Mouse (Mus musculus): ENCODE results near the gene Hnrnpl. TPM values are rescaled to one million over a fixed set of nuclear protein-coding genes. Genes with fewer than 3 reads are reported as not detected.
"Not testable (repeated sequence)": the region's sequence is repeated elsewhere in the genome, so short reads cannot be mapped to it uniquely, and the experiment has no call there.

The Hnrnpl gene
- polyA plus RNA-seq, 1 experiment from 2014 or later = 264 TPM

DNA sequence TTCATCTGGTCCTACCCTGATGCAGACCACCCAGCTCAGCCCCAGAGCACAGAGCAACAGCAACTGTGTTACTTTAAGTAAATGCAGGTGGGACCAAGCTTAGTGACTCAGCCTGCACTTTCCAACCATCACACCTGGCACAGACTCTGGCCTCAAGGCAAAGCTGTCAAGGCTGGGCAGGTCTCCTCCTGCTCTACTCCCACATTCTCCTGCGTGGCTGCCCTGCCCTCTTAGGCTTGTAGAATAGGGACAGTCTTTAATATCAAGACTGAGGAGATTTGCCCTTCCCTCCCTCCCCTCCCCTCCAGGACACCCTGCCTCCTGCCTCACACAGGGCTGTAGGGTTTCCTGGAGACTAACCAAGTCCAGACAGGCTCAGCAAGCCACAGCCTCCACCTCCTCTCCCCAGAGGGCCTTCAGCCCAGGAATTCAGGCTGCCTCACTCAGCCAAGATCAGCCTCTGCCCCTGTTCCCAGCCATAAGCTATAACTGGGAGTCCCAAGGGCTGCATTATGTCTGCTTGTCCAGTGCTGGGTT, 41.4 kb downstream of the Hnrnpl start:
- H3K4me1 ChIP-seq = no peaks in the 10 kb centered on the region
- H3K36me3 ChIP-seq = no peaks in the 10 kb centered on the region
- H3K27ac ChIP-seq = no peak overlapping the region
- H3K27me3 ChIP-seq (replicated peaks) = no peaks in the 10 kb centered on the region
- no peaks in the 10 kb centered on the region for H3K9me3 ChIP-seq
- H3K4me2 ChIP-seq (replicated peaks) = no peak overlapping the region
- no peak for ATAC-seq (ENCODE audit: low FRiP score, low read depth)
- H3K4me3 ChIP-seq = no peak overlapping the region
- WGBS = 60% methylated on average over 1 of the region's 1 CpGs
- H3K9ac ChIP-seq = no peak overlapping the region

DNA sequence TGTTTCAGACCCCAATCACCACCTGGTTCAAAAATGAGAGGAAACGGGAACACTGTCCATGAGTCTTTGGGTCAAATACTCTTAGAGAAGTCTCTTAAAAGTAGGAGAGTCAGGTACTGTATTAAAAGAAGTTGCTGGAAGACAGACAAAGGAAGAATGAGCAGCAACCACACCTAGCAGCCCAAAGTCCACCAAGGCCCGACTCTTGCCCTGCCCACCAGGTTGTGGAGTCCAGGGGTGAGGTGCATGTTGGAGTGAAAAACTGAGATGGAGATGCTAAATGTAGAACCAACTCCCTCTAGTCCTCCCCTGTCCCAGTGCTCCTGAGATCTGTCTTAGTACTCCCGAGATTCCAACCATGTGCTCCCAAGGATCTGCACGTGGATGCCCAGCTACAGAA, 42.3 kb downstream of the Hnrnpl start:
- Histone ChIP-seq H3K36me3 (no peaks in the 10 kb centered on the region), H3K9me3 (no peaks in the 10 kb centered on the region), H3K4me2 (replicated peaks) (no peak overlapping the region), H3K27ac (no peak overlapping the region), H3K27me3 (replicated peaks) (no peaks in the 10 kb centered on the region), H3K9ac (no peak overlapping the region), H3K4me1 (no peaks in the 10 kb centered on the region), H3K4me3 (no peak overlapping the region)
- no peak for ATAC-seq (ENCODE audit: low FRiP score, low read depth)
- WGBS = 85% methylated on average over 4 of the region's 4 CpGs

DNA sequence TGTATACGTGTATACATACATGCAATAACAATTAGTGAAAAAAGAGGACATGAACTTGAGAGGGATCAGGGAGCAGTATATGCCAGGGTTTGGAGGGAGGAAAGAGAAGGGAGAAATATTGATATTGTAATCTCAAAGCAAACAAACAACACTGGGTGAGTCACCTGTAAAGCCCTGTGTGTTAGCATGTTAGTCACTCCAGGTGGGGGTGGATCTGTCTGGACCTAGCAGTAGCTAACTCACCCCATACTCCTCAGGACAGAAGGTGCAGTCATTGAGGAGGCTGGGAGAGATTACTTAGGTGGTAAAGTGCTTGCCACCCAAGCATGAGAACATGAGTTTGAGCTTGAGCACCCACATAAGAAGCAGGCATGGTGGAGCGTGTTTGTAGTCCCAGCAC, 51.6 kb downstream of the Hnrnpl start:
- H3K36me3 ChIP-seq = no peaks in the 10 kb centered on the region
- no peak overlapping the region for H3K4me2 ChIP-seq (replicated peaks)
- ATAC-seq (ENCODE audit: low FRiP score, low read depth) = no peak
- H3K27ac ChIP-seq = no peak overlapping the region
- peaks cover 8% of the 10 kb centered on the region; the same call in 1 of the 2 replicates for H3K4me1 ChIP-seq
- no peak overlapping the region for H3K9ac ChIP-seq
- WGBS = 92% methylated on average over 2 of the region's 2 CpGs
- no peak overlapping the region for H3K4me3 ChIP-seq
- H3K27me3 ChIP-seq (replicated peaks) = no peaks in the 10 kb centered on the region
- 0 out of 2 replicates have a peak, but pooled peaks cover 4% of the 10 kb centered on the region for H3K9me3 ChIP-seq

DNA sequence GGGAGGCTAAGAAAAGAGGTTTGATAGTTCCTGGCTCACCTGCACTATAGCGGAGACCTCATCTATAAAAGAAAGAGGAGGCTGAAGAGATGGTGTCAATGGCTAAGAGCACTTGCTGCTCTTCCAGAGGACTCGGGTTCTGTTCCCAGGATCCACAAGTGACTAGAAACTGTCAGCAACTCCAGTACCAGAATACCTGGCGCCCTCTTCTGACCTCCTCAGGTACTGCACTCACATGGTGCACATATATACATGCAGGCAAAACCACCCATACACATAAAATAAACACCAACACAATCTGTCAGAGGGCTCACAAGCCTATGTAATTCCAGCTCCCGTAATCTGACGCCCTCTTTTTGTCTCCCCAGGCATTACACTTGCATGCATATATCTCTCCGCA, 52.6 kb downstream of the Hnrnpl start:
- Histone ChIP-seq H3K9me3 (0 out of 2 replicates have a peak, but pooled peaks cover 4% of the 10 kb centered on the region), H3K27me3 (replicated peaks) (no peaks in the 10 kb centered on the region), H3K4me2 (replicated peaks) (no peak overlapping the region), H3K4me1 (peaks cover 8% of the 10 kb centered on the region; the same call in 1 of the 2 replicates), H3K4me3 (no peak overlapping the region), H3K36me3 (no peaks in the 10 kb centered on the region), H3K9ac (no peak overlapping the region), H3K27ac (no peak overlapping the region)
- 87% methylated on average over 6 of the region's 6 CpGs for WGBS
- no peak for ATAC-seq (ENCODE audit: low FRiP score, low read depth)

DNA sequence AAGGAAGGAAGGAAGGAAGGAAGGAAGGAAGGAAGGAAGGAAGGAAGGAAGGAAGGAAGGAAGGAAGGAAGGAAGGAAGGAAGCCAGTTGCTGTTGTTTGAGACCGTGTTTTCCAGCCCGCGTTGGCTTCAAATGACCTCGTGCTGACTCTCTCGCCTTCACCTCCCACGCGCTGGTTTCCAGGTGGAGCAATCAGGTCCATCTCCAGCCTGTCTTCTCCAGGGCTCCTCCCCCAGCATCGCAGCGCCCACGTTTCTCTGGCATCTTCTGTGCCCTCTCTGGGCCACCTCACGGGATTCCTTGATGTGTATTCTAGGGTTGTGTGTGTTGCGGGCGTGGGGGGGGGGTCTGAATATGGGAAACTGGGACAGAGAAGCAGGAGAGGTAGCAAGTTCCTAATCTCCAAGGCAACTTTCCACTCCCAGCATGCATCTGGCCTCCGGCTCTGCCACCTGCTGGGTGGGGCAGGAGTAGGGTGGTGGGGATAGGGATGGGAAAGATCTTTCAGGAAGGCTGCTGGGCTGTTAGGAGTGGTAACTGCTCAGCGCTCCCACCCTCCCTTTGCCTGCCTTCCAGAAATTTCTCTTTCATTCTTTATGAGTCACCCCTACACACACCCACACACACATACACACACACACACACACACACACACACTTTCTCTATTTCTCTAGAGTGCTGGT, 54.6 kb downstream of the Hnrnpl start:
- ATAC-seq (ENCODE audit: low FRiP score, low read depth) = no peak
- Histone ChIP-seq H3K4me2 (replicated peaks) (no peak overlapping the region), H3K4me1 (peaks cover 8% of the 10 kb centered on the region; the same call in 1 of the 2 replicates), H3K9ac (no peak overlapping the region), H3K27ac (no peak overlapping the region), H3K9me3 (0 out of 2 replicates have a peak, but pooled peaks cover 4% of the 10 kb centered on the region), H3K27me3 (replicated peaks) (no peaks in the 10 kb centered on the region), H3K4me3 (no peak overlapping the region), H3K36me3 (no peaks in the 10 kb centered on the region)
- WGBS = 81% methylated on average over 15 of the region's 15 CpGs

DNA sequence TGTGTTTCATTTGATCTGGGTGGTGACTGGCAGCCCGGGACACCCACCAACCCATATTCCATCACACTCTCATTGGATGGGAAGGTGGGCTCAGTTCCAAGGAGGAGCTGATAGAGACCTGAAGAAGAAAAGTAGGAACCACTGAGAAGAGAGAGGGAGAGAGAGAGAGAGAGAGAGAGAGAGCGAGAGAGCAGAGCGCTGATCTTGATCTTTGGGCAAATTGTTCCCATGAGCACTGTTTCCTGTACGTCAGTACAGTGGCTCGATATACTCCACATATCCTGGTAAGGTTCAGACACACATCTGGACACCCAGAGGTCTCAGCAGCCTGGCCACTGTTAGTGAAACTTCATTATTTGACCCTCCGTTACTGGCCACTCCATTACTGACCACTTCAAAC, 55.2 kb downstream of the Hnrnpl start, which contains the start of gene Lgals7:
Gene Lgals7 (plus strand): TSS at position 314 of the 400 bp plus-strand sequence.
- H3K4me3 ChIP-seq = no peak within 1 kb of the TSS
- 0 out of 2 replicates have a peak, but pooled peaks cover 4% of the 10 kb centered on the region for H3K9me3 ChIP-seq
- 0 out of 2 replicates have a peak within 1 kb of the TSS, but pooled peaks have one; percentile 3 for H3K4me2 ChIP-seq (replicated peaks)
- H3K9ac ChIP-seq = no peak within 1 kb of the TSS
- H3K27me3 ChIP-seq (replicated peaks) = no peaks in the 10 kb centered on the region
- H3K4me1 ChIP-seq = peaks cover 8% of the 10 kb centered on the region; the same call in 1 of the 2 replicates
- 90% methylated on average over 6 of the region's 6 CpGs for WGBS
- ATAC-seq (ENCODE audit: low FRiP score, low read depth) = no peak
- no peak within 1 kb of the TSS for H3K27ac ChIP-seq
- no peaks in the 10 kb centered on the region for H3K36me3 ChIP-seq

DNA sequence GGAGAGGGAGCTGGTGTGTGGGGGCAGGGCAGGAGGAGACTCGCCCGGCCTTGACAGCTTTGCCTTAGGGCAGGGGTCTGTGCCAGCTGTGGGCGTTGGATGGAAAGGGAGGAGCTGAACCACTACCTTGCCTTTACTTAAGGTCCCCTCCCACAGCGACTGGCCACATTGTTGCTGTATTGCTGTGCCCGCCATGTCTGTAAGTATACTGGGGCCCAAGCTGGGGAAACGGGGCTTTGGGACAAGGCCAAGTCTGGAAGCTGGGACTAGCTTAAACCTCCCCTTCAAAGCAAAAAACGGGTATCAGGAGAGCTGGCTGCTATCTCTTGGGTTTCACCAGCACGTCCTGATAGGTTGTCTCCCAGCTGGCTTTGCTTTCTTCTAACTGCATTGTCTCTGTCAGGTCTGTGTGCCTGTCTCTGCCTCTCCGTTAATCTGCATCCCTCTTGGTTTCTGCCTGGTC, 56.0 kb downstream of the Hnrnpl start:
- Histone ChIP-seq H3K9ac (no peak overlapping the region), H3K27ac (no peak overlapping the region), H3K4me1 (peaks cover 8% of the 10 kb centered on the region; the same call in 1 of the 2 replicates), H3K36me3 (no peaks in the 10 kb centered on the region), H3K9me3 (0 out of 2 replicates have a peak, but pooled peaks cover 4% of the 10 kb centered on the region), H3K4me3 (no peak overlapping the region), H3K4me2 (replicated peaks) (0 out of 2 replicates have a peak overlapping the region, but pooled peaks have one; percentile 3), H3K27me3 (replicated peaks) (no peaks in the 10 kb centered on the region)
- 54% methylated on average over 9 of the region's 9 CpGs for WGBS
- ATAC-seq (ENCODE audit: low FRiP score, low read depth) = no peak

DNA sequence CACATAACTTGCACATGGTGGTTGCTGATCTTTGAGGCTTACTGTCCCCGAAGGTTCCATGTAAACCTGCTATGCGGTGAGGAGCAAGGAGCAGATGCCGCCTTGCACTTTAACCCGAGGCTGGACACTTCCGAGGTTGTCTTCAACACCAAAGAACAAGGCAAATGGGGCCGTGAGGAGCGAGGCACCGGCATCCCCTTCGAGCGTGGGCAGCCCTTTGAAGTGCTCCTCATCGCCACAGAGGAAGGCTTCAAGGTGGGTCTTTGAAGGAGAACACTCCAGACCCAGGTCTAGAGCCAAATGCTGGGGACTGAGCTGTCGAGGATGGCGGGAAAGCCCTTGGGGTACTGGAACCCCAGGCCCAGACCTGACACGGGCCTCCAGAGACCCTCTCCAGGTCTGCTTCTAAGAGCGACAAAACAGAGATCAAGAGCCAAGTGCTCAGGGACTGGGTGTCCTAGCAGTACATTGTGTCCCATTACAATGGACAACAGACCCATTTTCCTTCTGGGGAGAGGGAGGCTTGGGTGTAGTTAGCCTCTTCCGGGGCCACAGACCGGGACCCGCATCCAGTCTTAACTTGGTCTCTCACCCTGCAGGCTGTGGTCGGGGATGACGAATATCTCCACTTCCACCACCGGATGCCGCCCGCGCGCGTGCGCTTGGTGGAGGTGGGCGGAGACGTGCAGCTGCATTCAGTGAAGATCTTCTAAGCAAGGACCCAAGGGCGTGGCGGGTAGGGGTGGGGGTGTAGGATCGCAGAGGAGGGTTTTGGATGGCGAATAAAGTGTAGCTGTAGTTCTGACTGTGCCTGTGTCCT, 57.4 kb downstream of the Hnrnpl start:
- Histone ChIP-seq H3K36me3 (no peaks in the 10 kb centered on the region), H3K27me3 (replicated peaks) (no peaks in the 10 kb centered on the region), H3K4me3 (no peak overlapping the region), H3K4me2 (replicated peaks) (peak overlapping the region; percentile 50), H3K4me1 (peaks cover 8% of the 10 kb centered on the region; the same call in 1 of the 2 replicates), H3K27ac (no peak overlapping the region), H3K9me3 (0 out of 2 replicates have a peak, but pooled peaks cover 4% of the 10 kb centered on the region), H3K9ac (0 out of 2 replicates have a peak overlapping the region, but pooled peaks have one; percentile 33)
- 46% methylated on average over 33 of the region's 33 CpGs for WGBS
- peak; percentile 53; the same call in 1 of the 2 replicates for ATAC-seq (ENCODE audit: low FRiP score, low read depth)

DNA sequence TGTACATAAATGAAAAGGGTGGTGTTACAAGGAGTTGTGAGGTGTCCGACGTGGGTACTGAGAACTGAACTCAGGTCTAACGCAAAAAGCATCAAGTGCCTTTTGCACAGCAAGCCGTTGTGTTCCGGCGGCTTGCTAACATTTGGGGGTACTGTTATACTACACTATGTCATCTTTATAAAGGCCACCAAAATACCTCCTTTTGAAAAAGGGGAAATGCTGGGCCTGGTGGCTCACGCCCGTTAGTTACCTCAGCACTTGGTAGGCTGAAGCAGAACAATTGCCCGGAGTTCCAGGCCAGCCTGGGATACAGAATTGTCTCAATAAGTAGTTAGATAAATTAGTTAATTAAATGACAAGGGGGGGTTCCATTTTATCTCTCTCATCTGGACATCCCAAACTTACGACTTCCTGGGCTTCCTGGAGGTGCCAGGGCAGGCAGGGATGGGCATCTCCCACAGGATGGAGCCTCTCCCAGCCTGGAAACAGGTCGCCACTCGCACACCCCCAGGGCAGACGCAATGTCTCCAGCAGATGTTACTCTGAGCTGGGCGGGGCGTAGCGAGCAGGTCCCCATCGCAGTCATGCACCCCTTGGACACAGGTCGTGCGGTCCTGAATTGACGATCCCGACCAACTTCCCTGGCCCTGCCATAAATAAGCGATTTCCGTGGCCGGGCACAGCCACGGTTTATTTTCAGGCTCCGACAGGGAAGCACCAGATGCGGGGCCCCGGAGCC, 58.6 kb downstream of the Hnrnpl start:
- Histone ChIP-seq H3K36me3 (no peaks in the 10 kb centered on the region), H3K4me3 (no peak overlapping the region), H3K4me1 (peaks cover 8% of the 10 kb centered on the region; the same call in 1 of the 2 replicates), H3K9me3 (no peaks in the 10 kb centered on the region), H3K9ac (no peak overlapping the region), H3K27me3 (replicated peaks) (no peaks in the 10 kb centered on the region), H3K27ac (no peak overlapping the region), H3K4me2 (replicated peaks) (no peak overlapping the region)
- whole genome bisulfite sequencing = 88% methylated on average over 28 of the region's 28 CpGs
- no peak for ATAC-seq (ENCODE audit: low FRiP score, low read depth)

DNA sequence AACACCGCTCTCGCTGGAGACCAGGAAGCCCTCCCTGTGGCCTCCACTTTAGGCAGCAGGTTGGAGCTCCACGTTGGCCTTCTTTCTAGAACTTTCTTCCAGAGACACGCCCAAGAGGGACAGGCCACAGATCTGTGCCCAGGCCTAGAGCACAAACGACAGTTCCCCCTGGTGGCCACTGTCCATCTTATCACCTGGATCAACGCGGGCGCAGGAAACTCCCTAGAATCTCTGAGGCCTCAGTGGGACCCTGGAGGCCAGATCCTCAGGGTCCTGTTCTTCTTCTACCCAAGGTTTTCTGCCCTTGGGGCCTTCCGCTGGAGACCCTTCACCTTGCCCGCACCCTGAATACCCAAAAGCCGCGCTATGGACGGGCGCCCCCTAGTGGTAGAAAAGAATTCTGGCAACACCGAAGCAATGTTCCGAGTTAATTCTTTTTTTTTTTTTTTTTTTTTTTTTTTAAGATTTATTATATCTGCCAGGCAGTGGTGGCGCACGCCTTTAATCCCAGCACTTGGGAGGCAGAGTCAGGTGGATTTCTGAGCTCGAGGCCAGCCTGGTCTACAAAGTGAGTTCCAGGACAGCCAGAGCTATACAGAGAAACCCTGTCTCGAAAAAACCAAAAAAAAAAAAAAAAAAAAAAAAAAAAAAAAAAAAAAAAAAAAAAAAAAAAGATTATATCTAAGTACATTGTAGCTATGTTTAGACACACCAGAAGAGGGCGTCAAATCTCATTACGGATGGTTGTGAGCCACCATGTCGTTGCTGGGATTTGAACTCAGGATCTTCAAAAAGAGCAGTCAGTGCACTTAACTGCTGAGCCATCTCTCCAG, 59.4 kb downstream of the Hnrnpl start:
- not testable (repeated sequence) for H3K9me3 ChIP-seq; H3K27me3 ChIP-seq (replicated peaks); ATAC-seq (ENCODE audit: low FRiP score, low read depth); H3K9ac ChIP-seq; H3K36me3 ChIP-seq; H3K4me1 ChIP-seq; H3K27ac ChIP-seq; H3K4me3 ChIP-seq
- H3K4me2 ChIP-seq (replicated peaks) = 0 out of 2 replicates have a peak overlapping the region, but pooled peaks have one; percentile 5
- 33% methylated on average over 23 of the region's 23 CpGs for WGBS

Measured in neural tube, embryonic 12.5 days (tissue).